Mouse (Mus musculus) fat pad, adult 2 months (tissue): ENCODE measurements around the gene Nmnat2.

Source experiments
- DNase-seq: peaks from one replicate; pipeline ENCODE4 v3.0.0-alpha.2; 2011; ENCODE audit warnings: low read depth, low spot score; ENCODE audit errors: extremely low read depth

Gene Nmnat2

DNA sequence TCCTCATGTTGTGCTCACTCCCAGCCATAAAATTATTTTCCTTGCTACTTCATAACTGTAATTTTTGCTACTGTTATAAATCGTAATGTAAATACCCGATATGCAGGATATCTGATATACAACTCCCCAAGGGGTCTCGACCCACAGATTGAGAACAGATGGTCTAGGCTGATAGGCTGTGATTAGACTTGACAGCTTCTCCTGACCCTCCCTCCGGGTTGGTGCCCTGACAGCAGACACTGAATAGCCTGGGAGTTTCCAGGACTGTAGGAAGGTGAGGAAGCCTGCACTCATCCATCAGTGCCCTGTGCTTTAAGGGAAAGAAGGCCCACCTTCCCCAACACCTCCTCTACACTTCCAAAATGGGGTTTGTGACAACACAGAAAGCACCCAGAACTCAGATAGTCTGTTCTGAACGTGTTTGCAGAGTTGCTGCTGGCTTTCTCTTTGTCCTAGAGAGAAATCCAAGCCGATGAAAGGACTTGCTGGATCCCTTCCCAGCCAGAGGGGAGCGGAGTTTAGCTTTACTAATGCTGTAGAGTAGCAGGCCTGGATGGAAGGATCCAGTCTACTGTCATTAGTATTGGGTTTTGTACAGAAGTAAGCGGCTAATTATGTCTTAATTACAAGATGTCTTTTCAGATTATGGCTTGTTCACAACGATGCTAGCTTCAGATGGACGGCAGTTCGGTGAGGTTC lies 61.8 kb downstream of the Nmnat2 start:
- DNase-seq = no peak

DNA sequence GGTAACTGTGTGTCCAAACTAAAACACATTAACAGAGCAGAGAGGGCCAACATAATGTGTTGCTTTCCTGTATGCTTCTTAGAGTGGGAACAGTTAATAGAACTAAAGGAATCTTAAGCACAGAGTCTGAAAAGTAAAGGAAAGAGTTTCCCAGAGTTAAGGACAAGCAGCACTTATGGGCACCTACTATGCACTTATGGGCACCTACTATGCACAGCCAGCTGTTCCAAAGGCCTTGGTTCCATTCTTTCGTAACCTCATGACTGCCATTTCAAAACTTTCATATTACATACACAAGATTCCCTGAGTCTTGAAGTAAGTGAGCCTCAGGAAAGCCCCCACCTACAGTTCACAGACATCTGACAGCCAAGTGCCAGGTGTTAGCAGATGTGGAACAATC lies 64.3 kb downstream of the Nmnat2 start:
- DNase-seq = no peak

DNA sequence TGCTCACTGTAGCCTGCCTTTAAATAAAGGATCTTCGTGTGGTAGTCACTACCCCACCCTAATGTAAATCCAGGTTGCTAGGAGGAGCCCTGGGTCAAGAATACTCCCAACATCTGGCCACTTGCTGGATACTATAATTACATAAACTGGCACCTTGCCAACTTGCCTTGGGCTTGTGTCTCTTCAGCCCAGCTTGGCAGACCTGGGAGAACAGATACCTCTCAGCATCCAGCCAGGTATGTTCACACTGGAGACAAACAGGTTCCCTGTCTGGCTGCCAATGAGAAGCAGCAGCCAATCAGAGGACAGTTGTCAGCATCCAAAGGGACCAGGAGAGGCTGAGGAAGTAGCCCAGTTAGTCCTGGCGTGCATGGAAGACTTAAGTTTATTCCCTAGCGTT lies 64.8 kb downstream of the Nmnat2 start:
- DNase-seq = no peak

DNA sequence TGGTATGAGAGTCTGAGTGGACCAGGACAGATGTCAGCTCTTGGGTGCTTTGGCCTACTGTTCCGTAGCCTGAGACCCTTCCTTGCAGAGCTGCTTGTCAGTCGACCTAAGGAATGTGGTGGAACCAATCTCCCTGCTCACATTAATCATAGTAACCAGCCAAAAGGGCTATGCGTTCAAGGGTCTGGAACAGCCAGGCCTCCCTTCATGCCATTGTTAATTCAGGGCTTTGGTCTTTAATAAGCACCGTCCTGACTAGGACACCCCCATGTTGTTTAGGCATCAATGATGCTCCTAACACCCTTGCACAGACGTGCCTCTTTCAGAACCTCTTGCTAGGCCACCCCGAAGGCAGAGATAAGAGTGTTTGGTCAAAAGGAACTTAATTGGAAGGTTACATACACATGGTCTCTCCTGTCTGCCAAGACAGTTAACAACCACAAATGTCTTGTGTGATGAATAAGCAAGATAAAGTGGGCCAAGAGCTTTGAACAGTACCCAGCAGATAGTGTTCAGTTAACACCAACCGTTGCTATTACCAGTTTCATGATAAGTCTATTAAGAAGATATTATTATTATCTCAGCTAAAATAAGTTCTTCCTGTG lies 66.3 kb downstream of the Nmnat2 start:
- DNase-seq = no peak

DNA sequence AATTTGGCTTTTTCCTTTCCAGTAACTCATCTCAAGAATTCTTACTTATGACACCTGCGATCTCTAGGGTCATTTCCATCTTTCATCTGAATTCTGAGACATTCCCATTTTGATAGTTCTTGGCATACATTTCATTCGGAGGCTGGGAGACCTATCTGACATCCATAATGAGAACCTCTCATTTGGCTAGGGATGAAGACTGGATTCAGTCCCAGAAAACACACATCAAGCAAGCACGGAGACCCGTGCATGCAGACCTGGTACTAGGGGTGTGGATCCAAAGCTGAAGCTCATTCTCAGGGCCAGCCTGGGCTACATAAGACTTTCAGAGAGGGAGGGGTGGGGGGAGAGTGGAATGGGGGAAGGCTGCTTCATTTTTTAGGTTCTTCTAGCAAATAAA lies 68.2 kb downstream of the Nmnat2 start:
- DNase-seq = no peak

DNA sequence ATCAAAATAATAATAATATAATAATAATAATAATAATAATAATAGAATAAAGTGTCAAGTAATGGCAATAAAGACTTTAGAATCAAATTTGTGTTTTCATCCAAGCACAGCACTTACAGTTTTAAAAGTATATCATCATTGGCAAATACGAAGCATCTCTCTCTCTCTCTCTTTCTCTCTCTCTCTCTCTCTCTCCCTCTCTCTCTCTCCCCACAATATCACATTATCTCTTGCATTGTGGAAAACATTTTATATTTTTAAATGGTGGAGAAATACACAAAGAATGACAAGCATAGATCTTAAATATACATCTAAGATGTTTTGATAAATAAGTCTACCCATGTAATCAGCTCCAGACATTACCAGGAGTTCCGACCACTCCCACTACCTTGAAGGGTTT lies 69.1 kb downstream of the Nmnat2 start:
- DNase-seq = no peak

DNA sequence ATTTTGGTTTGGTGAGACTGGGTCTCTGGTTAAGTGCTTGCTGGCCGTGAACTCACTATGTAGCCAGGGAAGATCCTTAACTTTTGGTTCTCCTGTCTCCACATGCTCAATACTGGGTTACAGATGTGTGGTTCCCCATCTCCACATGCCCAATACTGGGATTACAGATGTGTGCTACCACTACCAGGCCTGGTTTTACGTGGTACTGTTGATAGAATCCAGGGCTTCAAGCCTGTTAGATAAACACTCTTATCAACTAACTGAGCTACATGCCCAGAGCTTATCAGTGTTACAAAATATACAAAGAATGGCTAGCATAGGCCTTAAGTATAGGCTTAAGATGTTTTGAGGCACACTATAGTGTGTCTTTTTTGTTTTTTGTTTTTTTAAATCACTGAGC lies 69.7 kb downstream of the Nmnat2 start:
- no peak for DNase-seq

DNA sequence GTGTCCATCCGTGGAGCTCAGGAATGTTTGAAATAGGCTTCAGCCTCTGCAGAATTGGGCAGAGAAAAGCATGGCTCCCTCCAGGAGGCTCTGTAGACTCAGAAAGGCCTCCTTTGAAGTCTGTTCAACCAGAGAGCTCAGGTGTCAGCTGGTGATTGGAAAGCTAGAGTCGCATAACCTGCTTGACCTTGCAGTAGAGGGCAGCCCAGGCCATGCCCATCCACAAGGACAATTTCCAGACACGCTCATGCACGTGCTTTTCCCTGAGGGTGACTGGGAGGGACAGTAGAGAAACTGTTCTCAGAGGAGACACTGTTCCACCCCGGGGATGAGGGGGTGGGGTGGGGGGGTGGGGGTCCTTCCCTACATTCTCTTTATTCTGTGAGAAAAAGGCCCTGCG lies 76.6 kb downstream of the Nmnat2 start:
- DNase-seq = no peak

DNA sequence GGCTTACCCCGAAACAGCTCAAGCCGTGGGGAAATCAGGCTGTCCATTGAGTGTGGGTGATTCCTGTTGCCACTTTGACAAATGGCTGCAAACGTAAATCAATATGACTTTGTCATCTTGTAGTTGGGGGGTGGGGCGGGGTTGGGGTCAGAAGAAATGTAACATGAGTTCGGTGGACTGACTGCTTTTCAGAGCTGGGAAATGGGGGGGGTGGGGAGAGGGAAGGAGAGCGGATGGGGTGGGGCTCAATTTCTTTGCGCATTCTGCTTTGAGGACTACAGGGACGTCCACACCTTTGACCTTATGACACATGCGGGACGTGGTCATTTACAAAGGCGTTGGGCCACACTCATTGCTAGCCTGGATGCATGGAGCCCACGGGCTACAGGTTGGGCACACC lies 77.2 kb downstream of the Nmnat2 start:
- DNase-seq = no peak

DNA sequence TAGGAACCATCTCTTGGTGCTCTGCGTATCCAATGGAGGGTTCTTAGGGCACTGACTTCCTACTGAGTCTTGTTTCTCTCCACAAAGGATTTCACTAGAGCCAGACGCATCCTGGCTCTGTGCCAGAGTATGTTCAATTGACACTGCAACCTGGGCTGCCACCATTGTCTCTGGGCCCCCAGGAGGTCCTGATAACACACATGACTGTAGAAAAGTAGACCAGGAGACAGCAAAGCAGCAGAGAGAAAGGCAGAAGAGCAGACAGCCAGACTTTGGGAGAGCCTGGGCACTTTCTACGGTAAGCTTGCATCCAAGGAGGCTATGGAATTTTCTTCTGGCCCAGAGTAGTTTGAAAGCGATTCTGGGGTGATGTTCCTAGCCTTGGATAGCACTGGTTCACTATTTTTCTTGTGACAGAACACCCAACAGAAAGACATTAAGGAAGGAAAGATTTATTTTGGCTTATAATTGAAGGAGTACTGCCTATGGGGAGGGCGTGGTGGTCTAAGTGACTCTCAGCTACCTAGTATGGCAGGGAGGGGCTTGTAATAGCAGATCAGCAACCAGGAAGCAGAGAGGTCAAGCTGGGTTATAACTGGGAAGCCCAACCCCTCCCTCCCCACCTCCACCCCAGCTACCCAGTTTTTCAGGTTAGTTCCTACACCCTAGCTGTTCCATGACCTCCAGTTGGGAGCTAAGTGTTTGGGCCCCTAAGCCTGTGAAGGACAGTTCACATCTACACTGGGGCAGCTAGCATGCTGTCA lies 78.5 kb downstream of the Nmnat2 start:
- no peak for DNase-seq

DNA sequence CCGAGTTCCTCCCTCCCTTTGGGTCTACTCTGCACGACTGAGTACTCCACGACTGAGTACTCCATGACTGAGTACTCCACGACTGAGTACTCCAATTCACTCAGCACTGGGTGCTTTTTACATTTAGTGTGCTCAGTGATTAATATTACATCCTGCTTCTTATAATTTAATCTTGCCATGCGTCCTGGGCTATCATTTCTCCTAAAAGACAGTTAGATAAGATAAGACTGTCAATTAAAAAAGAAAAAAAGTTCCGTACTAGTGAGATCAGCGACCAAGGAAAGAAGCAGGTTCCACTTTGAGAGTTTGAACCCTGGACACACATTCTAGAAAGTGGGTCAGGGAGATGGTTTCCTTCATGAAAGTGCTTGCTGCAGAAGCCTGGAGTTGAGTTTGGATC lies 79.3 kb downstream of the Nmnat2 start:
- DNase-seq = no peak

DNA sequence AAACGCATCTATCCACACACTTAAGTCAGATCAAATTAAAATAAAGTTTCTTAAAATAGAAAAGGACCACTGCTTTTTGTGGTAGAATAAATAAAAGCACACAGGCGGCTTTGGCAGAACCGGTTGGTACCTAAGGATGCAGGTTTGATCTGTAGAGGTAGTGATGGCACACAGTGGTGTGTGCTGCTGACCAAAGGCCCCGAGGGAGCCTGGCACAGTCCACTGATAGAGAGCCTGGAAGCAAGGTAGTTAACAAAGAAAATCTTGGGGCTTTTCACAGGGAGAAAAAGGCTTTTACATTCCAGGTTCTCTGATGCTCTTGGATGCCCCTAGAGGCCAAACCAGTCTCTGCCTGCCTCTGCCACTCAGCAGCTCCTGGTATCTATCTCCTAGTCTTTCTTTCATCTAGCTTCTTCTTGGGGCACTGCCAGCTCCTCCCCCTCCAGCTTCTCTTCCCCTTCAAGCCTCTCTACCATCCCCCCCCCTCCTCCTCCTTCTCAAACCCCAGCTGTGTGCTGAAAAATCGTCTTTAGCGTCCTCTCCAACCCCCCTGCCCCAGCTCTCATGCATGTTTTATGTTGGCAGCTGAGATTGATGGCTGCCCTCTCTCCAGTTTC lies 80.6 kb downstream of the Nmnat2 start:
- DNase-seq = no peak

DNA sequence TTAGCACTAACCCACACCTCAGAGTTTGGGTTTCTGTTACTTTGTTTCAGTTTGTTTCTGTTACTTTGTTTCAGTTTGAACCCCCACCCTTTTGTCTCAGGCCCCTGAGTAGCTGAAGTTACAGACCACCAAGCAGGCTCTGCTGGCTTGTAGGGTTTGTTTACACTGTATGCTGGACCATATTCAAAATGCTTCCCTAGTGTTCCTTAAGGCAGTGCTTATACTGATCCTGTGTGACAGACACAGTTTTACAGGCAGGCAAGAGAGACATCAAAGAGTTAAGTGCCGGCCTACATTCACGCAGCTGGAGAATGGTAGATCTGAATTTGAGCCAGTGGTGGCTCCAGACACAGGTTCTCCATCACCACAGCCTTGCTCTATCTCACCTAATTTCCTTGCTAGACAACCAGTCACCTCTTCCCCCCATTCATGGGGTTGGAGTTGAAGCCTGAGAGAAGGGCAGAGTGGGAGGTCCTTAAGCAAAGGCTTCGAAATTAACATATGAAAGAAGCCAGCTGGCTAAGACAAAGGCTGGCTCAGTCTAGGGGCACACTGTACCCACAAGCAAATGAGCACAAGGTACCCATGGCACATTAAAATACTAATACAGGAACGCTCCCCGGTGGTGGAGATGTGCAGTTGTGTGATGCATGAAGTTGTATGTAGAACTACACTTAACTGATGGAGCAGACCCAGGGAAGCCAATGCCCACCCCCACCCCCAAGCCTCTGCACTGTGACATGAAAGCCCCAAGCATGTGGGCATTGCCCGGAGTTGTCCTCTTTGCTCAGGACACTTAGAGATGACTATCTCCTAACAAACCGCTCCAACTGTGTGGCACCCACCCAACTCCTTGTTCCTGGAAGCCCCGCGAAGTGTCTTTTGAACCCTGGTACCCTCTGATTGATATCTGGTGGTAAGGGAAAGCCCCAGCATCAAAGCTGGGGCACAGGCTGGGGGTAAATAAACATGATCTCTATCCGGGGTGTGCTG lies 82.9 kb downstream of the Nmnat2 start:
- DNase-seq = no peak

DNA sequence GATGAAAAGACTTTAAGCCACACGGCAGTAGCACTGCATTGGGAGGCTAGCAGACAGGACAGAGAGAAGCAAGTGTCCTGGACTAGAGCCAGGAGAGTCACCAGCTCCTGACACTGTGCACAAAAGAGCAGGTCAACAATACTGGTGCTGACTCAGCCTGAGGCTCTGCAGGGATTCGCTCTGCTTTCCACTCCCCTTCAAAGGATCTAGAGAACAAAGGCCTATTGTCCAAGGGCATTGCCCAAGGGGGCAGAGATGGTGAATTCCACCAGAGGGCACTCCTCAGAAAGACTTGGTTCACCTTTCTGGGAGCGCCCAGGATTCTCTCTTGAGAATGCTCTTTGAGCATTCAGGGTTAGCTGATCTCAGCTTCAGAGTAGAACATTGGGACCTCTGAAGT lies 85.3 kb downstream of the Nmnat2 start:
- DNase-seq = no peak

DNA sequence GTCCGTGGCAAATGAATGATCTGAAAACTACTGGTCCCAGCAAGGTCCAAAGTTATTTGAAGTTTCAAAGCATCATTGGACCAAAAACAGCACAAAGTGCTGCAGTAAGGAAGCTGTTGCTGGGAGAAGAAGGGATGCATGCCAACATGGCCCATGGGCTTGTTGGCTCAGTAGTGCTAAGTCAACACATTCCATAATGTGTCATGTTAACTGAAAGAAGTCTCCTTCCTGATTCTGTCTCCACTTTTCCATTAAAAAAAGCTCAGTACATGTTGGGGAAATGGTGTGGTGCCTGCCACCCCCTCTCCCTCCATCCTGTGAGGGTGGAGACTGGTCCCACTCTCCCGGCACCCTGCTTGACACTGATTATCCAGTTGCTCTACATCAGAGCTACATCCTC lies 86.3 kb downstream of the Nmnat2 start:
- no peak for DNase-seq

DNA sequence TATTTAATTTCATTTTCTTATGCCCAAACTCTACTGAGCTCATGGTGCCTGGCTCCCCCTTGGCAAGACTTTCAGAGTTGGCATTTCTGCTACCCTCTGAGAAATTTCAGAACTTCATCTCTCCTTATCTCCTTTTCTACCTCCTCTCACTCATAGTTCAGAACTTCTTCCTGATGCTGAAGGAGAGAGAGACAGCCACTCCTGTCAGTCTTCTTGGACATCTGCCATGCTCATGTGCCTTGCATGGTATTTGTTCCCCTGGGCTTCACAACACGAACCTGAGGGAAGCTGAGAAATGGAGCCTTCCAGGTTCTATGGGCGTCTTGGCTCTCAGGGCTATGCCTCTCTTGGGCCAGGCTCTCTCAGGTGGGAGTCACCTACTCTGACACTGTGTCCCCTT lies 87.5 kb downstream of the Nmnat2 start:
- DNase-seq = no peak

DNA sequence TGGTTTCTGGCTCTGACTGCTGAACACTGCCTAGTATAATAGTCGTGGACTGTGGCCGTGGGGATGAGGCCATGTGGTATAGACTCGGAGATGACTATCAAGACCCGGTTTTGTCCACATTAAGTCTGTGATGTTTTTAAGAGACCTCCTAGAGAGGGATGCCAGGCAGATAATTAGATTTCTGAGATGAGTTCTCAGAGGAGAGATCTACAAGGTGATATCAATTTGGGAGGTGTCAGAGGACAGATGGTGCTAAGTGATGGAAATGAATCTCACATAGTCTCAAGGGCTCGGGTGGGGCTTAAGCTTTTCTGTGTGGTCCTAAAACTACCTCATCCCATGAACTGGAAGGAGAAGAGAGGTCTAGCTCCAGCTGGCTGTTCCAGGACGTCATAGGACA lies 88.5 kb downstream of the Nmnat2 start:
- no peak for DNase-seq

DNA sequence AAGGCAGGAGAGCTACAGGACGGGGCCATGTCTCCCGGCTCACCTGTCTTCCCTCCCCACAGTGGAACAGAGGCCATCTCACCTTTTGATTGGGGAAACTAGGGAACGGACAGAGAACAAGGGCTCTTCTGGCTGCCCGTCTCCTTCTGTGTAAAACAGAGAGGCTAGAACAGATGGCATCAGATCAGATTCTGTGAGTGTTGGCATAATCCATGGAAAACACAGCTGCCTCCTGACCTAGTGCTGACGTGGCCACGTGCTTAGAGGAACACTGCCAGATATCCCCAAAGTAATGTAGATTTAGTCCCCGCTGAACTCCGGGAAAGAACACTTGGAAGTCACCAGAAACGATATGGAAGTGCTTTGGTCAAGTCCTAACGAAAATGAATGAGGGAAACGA lies 90.6 kb downstream of the Nmnat2 start:
- DNase-seq = no peak

DNA sequence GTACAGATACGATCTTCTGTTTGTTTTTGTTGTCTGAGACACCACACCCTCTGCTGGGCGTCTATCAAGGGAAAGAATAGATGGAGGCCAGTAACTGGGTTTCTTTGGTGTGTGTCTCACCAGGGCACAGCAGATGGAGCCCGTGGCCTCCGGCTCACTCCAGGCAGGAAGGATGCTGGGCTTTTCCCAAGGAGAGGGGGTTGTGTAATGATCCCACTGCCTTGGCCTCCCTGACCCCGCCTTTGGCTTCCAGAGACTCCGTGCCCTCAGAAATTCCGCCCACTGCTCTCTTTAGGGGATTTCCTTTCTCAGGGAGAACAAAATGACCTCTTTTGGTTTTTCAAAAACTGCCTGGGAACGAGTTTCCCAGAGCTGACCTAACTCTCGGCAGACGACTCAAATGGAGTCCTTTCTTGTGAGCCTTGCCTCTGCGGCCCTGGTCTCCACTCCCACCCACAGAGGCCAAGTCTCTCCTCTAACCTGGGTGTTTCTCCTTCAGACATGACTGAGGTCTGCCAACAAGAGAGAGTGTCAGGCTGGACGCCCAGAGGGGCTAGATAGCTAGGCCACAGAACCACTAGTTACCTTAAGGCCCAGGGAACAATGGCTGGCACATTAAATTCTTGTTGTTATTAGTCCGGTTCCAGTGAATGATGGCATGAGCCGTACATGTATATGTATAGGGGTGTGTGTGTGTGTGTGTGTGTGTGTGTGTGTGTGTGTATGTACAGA lies 93.5 kb downstream of the Nmnat2 start:
- no peak for DNase-seq

DNA sequence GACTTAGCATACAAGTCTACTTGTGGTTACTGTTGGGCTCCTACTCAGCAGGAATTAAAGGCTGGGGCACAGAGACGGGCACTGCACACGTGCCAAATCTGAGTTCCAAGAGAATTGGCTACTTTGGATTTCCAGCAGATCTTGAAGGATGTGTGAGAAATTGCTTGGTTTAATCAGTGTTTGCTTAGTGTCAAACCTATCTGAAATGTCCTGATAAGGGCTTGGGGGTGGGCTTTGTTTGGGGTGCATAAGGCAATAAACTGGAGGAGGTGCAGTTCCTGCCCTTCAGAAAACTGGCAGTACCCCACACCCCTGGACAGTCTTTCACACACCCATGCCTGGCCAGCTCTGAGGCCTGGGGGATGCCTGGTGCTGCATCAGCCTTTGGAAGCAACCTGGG lies 94.7 kb downstream of the Nmnat2 start:
- DNase-seq = no peak
